Mouse (Mus musculus): ENCODE data around the gene Pde10a. TPM values are rescaled to one million over a fixed set of nuclear protein-coding genes. Genes with fewer than 3 reads are reported as not detected.

The Pde10a gene
- polyA plus RNA-seq, 1 experiment from 2014 or later: 13.0 TPM

- Histone ChIP-seq H3K4me1 (replicated peaks) (peaks cover 8% of the 10 kb centered on the region), H3K4me3 (no peak overlapping the region), H3K4me2 (no peak overlapping the region), H3K9me3 (no peaks in the 10 kb centered on the region), H3K27ac (replicated peaks) (no peak overlapping the region), H3K27me3 (no peaks in the 10 kb centered on the region), H3K36me3 (no peaks in the 10 kb centered on the region), H3K9ac (no peak overlapping the region)
- WGBS: 64% methylated on average over 7 of the region's 7 CpGs
- ATAC-seq (ENCODE audit: low FRiP score, low read depth): peak; percentile 28; the same call in 1 of the 2 replicates
These were observed 322.4 kb downstream of the Pde10a start for GRCm38 (mm10) chr17:8847558-8847957.

- WGBS: 65% methylated on average over 6 of the region's 6 CpGs
- H3K4me2 ChIP-seq: no peak overlapping the region
- no peak overlapping the region for H3K9ac ChIP-seq
- ATAC-seq (ENCODE audit: low FRiP score, low read depth): no peak
- no peaks in the 10 kb centered on the region for H3K27me3 ChIP-seq
- H3K9me3 ChIP-seq: no peaks in the 10 kb centered on the region
- no peak overlapping the region for H3K4me3 ChIP-seq
- H3K27ac ChIP-seq (replicated peaks): no peak overlapping the region
- no peaks in the 10 kb centered on the region for H3K36me3 ChIP-seq
- H3K4me1 ChIP-seq (replicated peaks): peaks cover 7% of the 10 kb centered on the region
These were observed 326.7 kb downstream of the Pde10a start for GRCm38 (mm10) chr17:8851846-8852245.

- H3K4me2 ChIP-seq: peak overlapping the region; percentile 32
- 0 out of 2 replicates have a peak overlapping the region, but pooled peaks have one; percentile 15 for H3K4me3 ChIP-seq
- no peak for ATAC-seq (ENCODE audit: low FRiP score, low read depth)
- peaks cover 19% of the 10 kb centered on the region for H3K4me1 ChIP-seq (replicated peaks)
- H3K27ac ChIP-seq (replicated peaks): no peak overlapping the region
- H3K9me3 ChIP-seq: no peaks in the 10 kb centered on the region
- 39% methylated on average over 22 of the region's 22 CpGs for WGBS
- H3K36me3 ChIP-seq: no peaks in the 10 kb centered on the region
- no peaks in the 10 kb centered on the region for H3K27me3 ChIP-seq
- no peak overlapping the region for H3K9ac ChIP-seq
These were observed 331.5 kb downstream of the Pde10a start for GRCm38 (mm10) chr17:8856430-8857371.

- Histone ChIP-seq H3K4me1 (replicated peaks) (peaks cover 19% of the 10 kb centered on the region), H3K27ac (replicated peaks) (peak overlapping the region; percentile 44), H3K27me3 (no peaks in the 10 kb centered on the region), H3K36me3 (no peaks in the 10 kb centered on the region), H3K9ac (0 out of 2 replicates have a peak overlapping the region, but pooled peaks have one; percentile 2), H3K9me3 (no peaks in the 10 kb centered on the region), H3K4me3 (no peak overlapping the region), H3K4me2 (no peak overlapping the region)
- ATAC-seq (ENCODE audit: low FRiP score, low read depth): peak; percentile 27; the same call in 1 of the 2 replicates
- WGBS: 57% methylated on average over 23 of the region's 23 CpGs
These were observed 333.7 kb downstream of the Pde10a start for GRCm38 (mm10) chr17:8858636-8859421.

GRCm38 (mm10) chr17:8859489-8859888 lies 334.3 kb downstream of the Pde10a start:
- Histone ChIP-seq H3K4me3 (no peak overlapping the region), H3K9me3 (no peaks in the 10 kb centered on the region), H3K4me1 (replicated peaks) (peaks cover 19% of the 10 kb centered on the region), H3K9ac (no peak overlapping the region), H3K36me3 (no peaks in the 10 kb centered on the region), H3K4me2 (no peak overlapping the region), H3K27me3 (no peaks in the 10 kb centered on the region), H3K27ac (replicated peaks) (no peak overlapping the region)
- WGBS: 75% methylated on average over 4 of the region's 4 CpGs
- no peak for ATAC-seq (ENCODE audit: low FRiP score, low read depth)

- Histone ChIP-seq H3K27ac (replicated peaks) (no peak overlapping the region), H3K4me1 (replicated peaks) (no peaks in the 10 kb centered on the region), H3K36me3 (no peaks in the 10 kb centered on the region), H3K27me3 (no peaks in the 10 kb centered on the region), H3K9ac (no peak overlapping the region), H3K9me3 (no peaks in the 10 kb centered on the region), H3K4me3 (no peak overlapping the region), H3K4me2 (no peak overlapping the region)
- no peak for ATAC-seq (ENCODE audit: low FRiP score, low read depth)
- 66% methylated on average over 8 of the region's 8 CpGs for WGBS
These were observed 339.7 kb downstream of the Pde10a start for GRCm38 (mm10) chr17:8864638-8865497.

GRCm38 (mm10) chr17:8867331-8868237 lies 342.4 kb downstream of the Pde10a start:
- 74% methylated on average over 25 of the region's 25 CpGs for WGBS
- no peak for ATAC-seq (ENCODE audit: low FRiP score, low read depth)
- no peaks in the 10 kb centered on the region for H3K36me3 ChIP-seq
- no peak overlapping the region for H3K4me2 ChIP-seq
- no peak overlapping the region for H3K9ac ChIP-seq
- H3K27me3 ChIP-seq: no peaks in the 10 kb centered on the region
- no peak overlapping the region for H3K4me3 ChIP-seq
- H3K27ac ChIP-seq (replicated peaks): no peak overlapping the region
- H3K9me3 ChIP-seq: no peaks in the 10 kb centered on the region
- H3K4me1 ChIP-seq (replicated peaks): peaks cover 8% of the 10 kb centered on the region

- no peaks in the 10 kb centered on the region for H3K36me3 ChIP-seq
- no peak overlapping the region for H3K27ac ChIP-seq (replicated peaks)
- peaks cover 14% of the 10 kb centered on the region for H3K4me1 ChIP-seq (replicated peaks)
- no peaks in the 10 kb centered on the region for H3K27me3 ChIP-seq
- no peak overlapping the region for H3K4me2 ChIP-seq
- 91% methylated on average over 10 of the region's 10 CpGs for WGBS
- H3K4me3 ChIP-seq: no peak overlapping the region
- H3K9ac ChIP-seq: no peak overlapping the region
- no peaks in the 10 kb centered on the region for H3K9me3 ChIP-seq
- no peak for ATAC-seq (ENCODE audit: low FRiP score, low read depth)
These were observed 344.1 kb downstream of the Pde10a start for GRCm38 (mm10) chr17:8869287-8869686.

GRCm38 (mm10) chr17:8870848-8871247 lies 345.7 kb downstream of the Pde10a start:
- no peak overlapping the region for H3K9ac ChIP-seq
- peaks cover 14% of the 10 kb centered on the region for H3K4me1 ChIP-seq (replicated peaks)
- no peak for ATAC-seq (ENCODE audit: low FRiP score, low read depth)
- no peak overlapping the region for H3K27ac ChIP-seq (replicated peaks)
- no peak overlapping the region for H3K4me2 ChIP-seq
- no peak overlapping the region for H3K4me3 ChIP-seq
- H3K9me3 ChIP-seq: no peaks in the 10 kb centered on the region
- WGBS: 75% methylated on average over 7 of the region's 7 CpGs
- no peaks in the 10 kb centered on the region for H3K27me3 ChIP-seq
- H3K36me3 ChIP-seq: no peaks in the 10 kb centered on the region

- Histone ChIP-seq H3K9ac (no peak overlapping the region), H3K27ac (replicated peaks) (no peak overlapping the region), H3K4me2 (no peak overlapping the region), H3K4me1 (replicated peaks) (peaks cover 14% of the 10 kb centered on the region), H3K27me3 (no peaks in the 10 kb centered on the region), H3K9me3 (no peaks in the 10 kb centered on the region), H3K4me3 (no peak overlapping the region), H3K36me3 (no peaks in the 10 kb centered on the region)
- no peak for ATAC-seq (ENCODE audit: low FRiP score, low read depth)
- 81% methylated on average over 7 of the region's 7 CpGs for WGBS
These were observed 346.2 kb downstream of the Pde10a start for GRCm38 (mm10) chr17:8871396-8871795.
